Mouse (Mus musculus): ENCODE measurements around the gene Gstt3. TPM values are rescaled to one million over a fixed set of nuclear protein-coding genes. Genes with fewer than 3 reads are reported as not detected.

Gstt3 gene
- polyA plus RNA-seq, 1 experiment, result 1.6 TPM

GRCm38 (mm10) chr10:75819882-75820281 is 38.7 kb upstream of the Gstt3 start:
- TF ChIP-seq POLR2A (IDR thresholded peaks at IDR 0.05; ENCODE audit: borderline replicate concordance, control insufficient read depth, low read depth, low read length), result no peak
- H3K27ac ChIP-seq (ENCODE audit: control insufficient read depth, insufficient read depth, low read depth, low read length, poor library complexity), result no peak overlapping the region
- H3K4me1 ChIP-seq (ENCODE audit: control insufficient read depth, insufficient read depth, low read length), result no peaks in the 10 kb centered on the region
- H3K4me3 ChIP-seq (replicated peaks; ENCODE audit: control insufficient read depth, low read depth, low read length), result no peak overlapping the region
- 81% methylated on average over 5 of the region's 5 CpGs for whole genome bisulfite sequencing

GRCm38 (mm10) chr10:75818641-75819040 is 37.4 kb upstream of the Gstt3 start:
- Histone ChIP-seq H3K27ac (ENCODE audit: control insufficient read depth, insufficient read depth, low read depth, low read length, poor library complexity) (no peak overlapping the region), H3K4me1 (ENCODE audit: control insufficient read depth, insufficient read depth, low read length) (no peaks in the 10 kb centered on the region), H3K4me3 (replicated peaks; ENCODE audit: control insufficient read depth, low read depth, low read length) (no peak overlapping the region)
- 67% methylated on average over 10 of the region's 10 CpGs for WGBS
- TF ChIP-seq POLR2A (IDR thresholded peaks at IDR 0.05; ENCODE audit: borderline replicate concordance, control insufficient read depth, low read depth, low read length) (no peak), CTCF (IDR thresholded peaks at IDR 0.05; ENCODE audit: control insufficient read depth, insufficient read depth, low read length) (no peak)

GRCm38 (mm10) chr10:75804217-75804616 is 23.0 kb upstream of the Gstt3 start:
- no peaks in the 10 kb centered on the region for H3K4me1 ChIP-seq (ENCODE audit: control insufficient read depth, insufficient read depth, low read length)
- H3K4me3 ChIP-seq (replicated peaks; ENCODE audit: control insufficient read depth, low read depth, low read length), result no peak overlapping the region
- 58% methylated on average over 2 of the region's 2 CpGs for WGBS
- H3K27ac ChIP-seq (ENCODE audit: control insufficient read depth, insufficient read depth, low read depth, low read length, poor library complexity), result no peak overlapping the region
- TF ChIP-seq CTCF (IDR thresholded peaks at IDR 0.05; ENCODE audit: control insufficient read depth, insufficient read depth, low read length), result no peak
- TF ChIP-seq POLR2A (IDR thresholded peaks at IDR 0.05; ENCODE audit: borderline replicate concordance, control insufficient read depth, low read depth, low read length), result no peak

- 3% methylated on average over 18 of the region's 18 CpGs for WGBS
- no peak within 1 kb of the TSS for H3K27ac ChIP-seq (ENCODE audit: control insufficient read depth, insufficient read depth, low read depth, low read length, poor library complexity)
- TF ChIP-seq POLR2A (IDR thresholded peaks at IDR 0.05; ENCODE audit: borderline replicate concordance, control insufficient read depth, low read depth, low read length) (0 out of 2 replicates have a peak, but pooled peaks have one; percentile 35), CTCF (IDR thresholded peaks at IDR 0.05; ENCODE audit: control insufficient read depth, insufficient read depth, low read length) (no peak)
Measured at GRCm38 (mm10) chr10:75798176-75798696, 17.0 kb upstream of the Gstt3 start, which contains the start of gene Gstt1. Gstt1 (minus strand) TSS chr10:75798584.

GRCm38 (mm10) chr10:75797619-75798175 is 16.5 kb upstream of the Gstt3 start:
- whole genome bisulfite sequencing, result 2% methylated on average over 12 of the region's 12 CpGs
- TF ChIP-seq CTCF (IDR thresholded peaks at IDR 0.05; ENCODE audit: control insufficient read depth, insufficient read depth, low read length), result no peak
- no peak for TF ChIP-seq POLR2A (IDR thresholded peaks at IDR 0.05; ENCODE audit: borderline replicate concordance, control insufficient read depth, low read depth, low read length)
- Histone ChIP-seq H3K4me3 (replicated peaks; ENCODE audit: control insufficient read depth, low read depth, low read length) (peak overlapping the region; percentile 72), H3K27ac (ENCODE audit: control insufficient read depth, insufficient read depth, low read depth, low read length, poor library complexity) (no peak overlapping the region), H3K4me1 (ENCODE audit: control insufficient read depth, insufficient read depth, low read length) (no peaks in the 10 kb centered on the region; the same call in 1 of the 2 replicates)

More at GRCm38 (mm10) chr10:75798176-75798696, 17.0 kb upstream of the Gstt3 start, which contains the start of gene Gstt1:
- Histone ChIP-seq H3K4me3 (replicated peaks; ENCODE audit: control insufficient read depth, low read depth, low read length) (peak within 1 kb of the TSS; percentile 72), H3K4me1 (ENCODE audit: control insufficient read depth, insufficient read depth, low read length) (no peaks in the 10 kb centered on the region; the same call in 1 of the 2 replicates)

- Histone ChIP-seq H3K4me1 (ENCODE audit: control insufficient read depth, insufficient read depth, low read length) (no peaks in the 10 kb centered on the region; the same call in 1 of the 2 replicates), H3K27ac (ENCODE audit: control insufficient read depth, insufficient read depth, low read depth, low read length, poor library complexity) (no peak overlapping the region), H3K4me3 (replicated peaks; ENCODE audit: control insufficient read depth, low read depth, low read length) (peak overlapping the region; percentile 43)
- TF ChIP-seq POLR2A (IDR thresholded peaks at IDR 0.05; ENCODE audit: borderline replicate concordance, control insufficient read depth, low read depth, low read length), result no peak
- TF ChIP-seq CTCF (IDR thresholded peaks at IDR 0.05; ENCODE audit: control insufficient read depth, insufficient read depth, low read length), result no peak
- 53% methylated on average over 11 of the region's 11 CpGs for WGBS
Measured at GRCm38 (mm10) chr10:75796731-75797516, 15.7 kb upstream of the Gstt3 start.

- Histone ChIP-seq H3K4me1 (ENCODE audit: control insufficient read depth, insufficient read depth, low read length) (no peaks in the 10 kb centered on the region; the same call in 1 of the 2 replicates), H3K4me3 (replicated peaks; ENCODE audit: control insufficient read depth, low read depth, low read length) (no peak overlapping the region), H3K27ac (ENCODE audit: control insufficient read depth, insufficient read depth, low read depth, low read length, poor library complexity) (no peak overlapping the region)
- TF ChIP-seq CTCF (IDR thresholded peaks at IDR 0.05; ENCODE audit: control insufficient read depth, insufficient read depth, low read length), result no peak
- TF ChIP-seq POLR2A (IDR thresholded peaks at IDR 0.05; ENCODE audit: borderline replicate concordance, control insufficient read depth, low read depth, low read length), result no peak
- WGBS, result 43% methylated on average over 3 of the region's 3 CpGs
Measured at GRCm38 (mm10) chr10:75794880-75795279, 13.7 kb upstream of the Gstt3 start.

- H3K4me1 ChIP-seq (ENCODE audit: control insufficient read depth, insufficient read depth, low read length), result no peaks in the 10 kb centered on the region; the same call in 1 of the 2 replicates
- H3K4me3 ChIP-seq (replicated peaks; ENCODE audit: control insufficient read depth, low read depth, low read length), result no peak overlapping the region
- peak; percentile 2; the same call in 1 of the 2 replicates for TF ChIP-seq CTCF (IDR thresholded peaks at IDR 0.05; ENCODE audit: control insufficient read depth, insufficient read depth, low read length)
- no peak for TF ChIP-seq POLR2A (IDR thresholded peaks at IDR 0.05; ENCODE audit: borderline replicate concordance, control insufficient read depth, low read depth, low read length)
- 16% methylated on average over 7 of the region's 7 CpGs for WGBS
- no peak overlapping the region for H3K27ac ChIP-seq (ENCODE audit: control insufficient read depth, insufficient read depth, low read depth, low read length, poor library complexity)
Measured at GRCm38 (mm10) chr10:75790773-75791172, 9.6 kb upstream of the Gstt3 start.

Measured in bone marrow, adult 2 months (tissue).